Mouse (Mus musculus): ENCODE data around the gene Helq. TPM values are rescaled to one million over a fixed set of nuclear protein-coding genes. Genes with fewer than 3 reads are reported as not detected.

Gene Helq
- 16.3 and 22.7 TPM in 2 replicates for total RNA-seq (2012; rRNA removed)
- 10 to 100 TPM in 1 of 2 experiments, not detected in 1; 32.2 TPM for polyA plus RNA-seq (2012; ENCODE audit: insufficient read depth in 1 of 2, insufficient read length in 2 of 2, low read depth in 1 of 2, low replicate concordance in 2 of 2, missing spikeins in 1 of 2)

DNA sequence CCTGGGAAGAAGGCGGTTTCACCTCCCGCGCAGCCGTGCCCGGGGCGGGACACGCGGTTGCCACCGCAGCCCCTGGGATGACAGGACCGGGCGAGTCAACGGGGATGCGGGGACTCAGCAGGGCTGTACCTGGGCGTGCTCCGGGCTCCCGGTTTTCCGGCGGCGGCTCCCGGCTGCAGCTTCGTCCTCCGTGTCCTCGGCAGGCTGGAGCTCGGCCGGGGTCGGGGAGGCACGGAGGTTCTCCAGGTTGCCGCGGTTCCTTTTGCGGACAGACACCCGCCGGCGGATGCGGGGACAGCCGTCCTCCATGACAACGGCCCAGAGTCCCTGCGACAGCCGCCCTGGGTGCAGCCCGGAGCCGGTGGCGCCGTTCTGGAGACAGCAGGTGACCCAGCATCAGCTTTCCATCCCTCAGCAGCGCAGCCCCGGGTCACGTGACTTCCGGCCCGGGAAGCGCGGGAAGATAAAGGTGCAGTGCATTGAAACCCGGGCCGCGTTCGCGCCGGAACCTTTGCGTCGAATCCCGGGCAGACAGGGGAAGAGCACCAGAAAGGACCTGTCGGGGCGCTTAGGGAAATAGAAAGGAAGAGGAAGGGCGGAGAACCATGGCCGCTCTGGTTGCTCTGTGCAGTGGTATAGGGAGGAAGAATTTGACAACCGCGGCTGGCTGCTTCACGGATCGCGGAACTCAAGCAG is at the start of gene Helq, which contains the start of gene Mrps18c:
Gene Helq (minus strand): TSS at position 434 of the 696 bp plus-strand sequence.
Gene Mrps18c (plus strand): TSS at position 463 of the 696 bp plus-strand sequence.
- H3K27ac ChIP-seq (ENCODE audit: control insufficient read depth, low read depth, low read length), result peak within 1 kb of the TSS; percentile 72
- peaks cover 6 to 26% of the 10 kb centered on the region in 2 experiments; a peak in 3 of 4 replicates for H3K36me3 ChIP-seq (ENCODE audit: control insufficient read depth in 1 of 2, insufficient read depth in 2 of 2, low read length in 2 of 2)
- peaks cover 4 to 12% of the 10 kb centered on the region in 2 experiments for H3K4me1 ChIP-seq (ENCODE audit: control insufficient read depth in 1 of 2, insufficient read depth in 2 of 2, low read length in 2 of 2)
- H3K27me3 ChIP-seq (ENCODE audit: control insufficient read depth in 1 of 2, insufficient read depth in 2 of 2, low read length in 2 of 2), result no peaks in the 10 kb centered on the region
- peak within 1 kb of the TSS; percentile 94 for H3K9ac ChIP-seq (ENCODE audit: control insufficient read depth, low read depth, low read length, poor library complexity, severe bottlenecking)
- peaks cover 38% of the 10 kb centered on the region for H3K79me2 ChIP-seq (ENCODE audit: control insufficient read depth, insufficient read depth, low read length, poor library complexity)
- no peaks in the 10 kb centered on the region for H3K9me3 ChIP-seq (replicated peaks; ENCODE audit: insufficient read depth, low read length)
- H3K4me3 ChIP-seq (ENCODE audit: control insufficient read depth in 1 of 2, insufficient read depth in 1 of 2, low read depth in 2 of 2, low read length in 2 of 2), result peak within 1 kb of the TSS; percentile 62 to 96
- peak; percentile 97 for DNase-seq (ENCODE audit: low read depth, low spot score)
- TF ChIP-seq ZC3H11A (IDR thresholded peaks at IDR 0.05; ENCODE audit: low read depth, low read length) (no peak), USF1 (IDR thresholded peaks at IDR 0.05; ENCODE audit: low read depth, low read length) (peak; percentile 98), CHD1 (IDR thresholded peaks at IDR 0.05; ENCODE audit: low read depth, low read length) (no peak), TAL1 (IDR thresholded peaks at IDR 0.05; ENCODE audit: low read length) (no peak), TCF12 (IDR thresholded peaks at IDR 0.05; ENCODE audit: low read depth, low read length) (peak; percentile 80), GATA1 (IDR thresholded peaks at IDR 0.05; ENCODE audit: low read depth, low read length) (peak; percentile 62), ZMIZ1 (IDR thresholded peaks at IDR 0.05; ENCODE audit: low read depth, low read length) (peak; percentile 22), JUND (IDR thresholded peaks at IDR 0.05; ENCODE audit: low read depth, low read length) (no peak), MAX (IDR thresholded peaks at IDR 0.05; ENCODE audit: low read length) (peak; percentile 70; the same call in 1 of the 2 replicates), KAT2A (conservative IDR thresholded peaks at IDR 0.05; ENCODE audit: low read depth, low read length) (no peak; the same call in 1 of the 2 replicates), CHD2 (IDR thresholded peaks at IDR 0.05; ENCODE audit: low read length) (no peak), MEF2A (IDR thresholded peaks at IDR 0.05; ENCODE audit: extremely low read depth, insufficient replicate concordance, low read depth, low read length, poor library complexity, severe bottlenecking) (no peak), NELFE (IDR thresholded peaks at IDR 0.05; ENCODE audit: low read depth, low read length) (peak; percentile 78), SIN3A (IDR thresholded peaks at IDR 0.05; ENCODE audit: low read length) (peak; percentile 93), EP300 (IDR thresholded peaks at IDR 0.05; ENCODE audit: low read depth in 1 of 2, low read length in 2 of 2) (peak in 1 of 2 experiments; percentile 55; a peak in 2 of 4 replicates), UBTF (IDR thresholded peaks at IDR 0.05; ENCODE audit: borderline replicate concordance, insufficient read depth, low read depth, low read length) (0 out of 2 replicates have a peak, but pooled peaks have one; percentile 74), TBP (IDR thresholded peaks at IDR 0.05; ENCODE audit: low read depth, low read length) (peak; percentile 88), E2F4 (IDR thresholded peaks at IDR 0.05; ENCODE audit: borderline replicate concordance, low read depth, low read length) (peak; percentile 97), NRF1 (IDR thresholded peaks at IDR 0.05; ENCODE audit: insufficient read depth, low read depth, low read length, poor library complexity, severe bottlenecking) (peak; percentile 36; the same call in 1 of the 2 replicates), MYB (IDR thresholded peaks at IDR 0.05; ENCODE audit: low read depth, low read length) (no peak), ELF1 (IDR thresholded peaks at IDR 0.05; ENCODE audit: low read depth, low read length) (peak; percentile 91), SMC3 (IDR thresholded peaks at IDR 0.05; ENCODE audit: low read depth, low read length) (no peak), RAD21 (IDR thresholded peaks at IDR 0.05; ENCODE audit: low read depth, low read length) (no peak), ETS1 (IDR thresholded peaks at IDR 0.05; ENCODE audit: low read depth, low read length) (peak; percentile 52; the same call in 1 of the 2 replicates), POLR2AphosphoS2 (IDR thresholded peaks at IDR 0.05; ENCODE audit: low read length) (peak; percentile 53; the same call in 1 of the 2 replicates), RCOR1 (IDR thresholded peaks at IDR 0.05; ENCODE audit: low read depth, low read length) (no peak), GABPA (IDR thresholded peaks at IDR 0.05; ENCODE audit: low read depth, low read length) (no peak), MAZ (IDR thresholded peaks at IDR 0.05; ENCODE audit: low read depth, low read length) (no peak), MXI1 (IDR thresholded peaks at IDR 0.05; ENCODE audit: low read depth, low read length) (peak; percentile 69), ZNF384 (IDR thresholded peaks at IDR 0.05; ENCODE audit: low read depth, low read length) (no peak), CTCF (IDR thresholded peaks at IDR 0.05 in 2 of 3, conservative IDR thresholded peaks at IDR 0.05 in 1 of 3; ENCODE audit: control insufficient read depth in 1 of 3, insufficient read depth in 1 of 3, low read depth in 2 of 3, low read length in 3 of 3, poor library complexity in 1 of 3, severe bottlenecking in 1 of 3) (no peak), BHLHE40 (IDR thresholded peaks at IDR 0.05; ENCODE audit: borderline replicate concordance, low read depth, low read length) (peak; percentile 95), MYC (IDR thresholded peaks at IDR 0.05; ENCODE audit: low read depth, low read length) (no peak), POLR2A (IDR thresholded peaks at IDR 0.05; ENCODE audit: control insufficient read depth in 1 of 2, insufficient read depth in 1 of 2, low read depth in 1 of 2, low read length in 2 of 2, poor library complexity in 1 of 2) (peak; percentile 85 to 90), MAFK (IDR thresholded peaks at IDR 0.05; ENCODE audit: borderline replicate concordance, low read depth, low read length) (no peak)
